Mouse (Mus musculus): ENCODE measurements at regions not wholly inside any gene's neighbourhood (a gene's known extent, or its start where the extent isn't known, plus 50 kb on each side); places are given as distances from the start of the nearest gene placed in this dataset.

DNA sequence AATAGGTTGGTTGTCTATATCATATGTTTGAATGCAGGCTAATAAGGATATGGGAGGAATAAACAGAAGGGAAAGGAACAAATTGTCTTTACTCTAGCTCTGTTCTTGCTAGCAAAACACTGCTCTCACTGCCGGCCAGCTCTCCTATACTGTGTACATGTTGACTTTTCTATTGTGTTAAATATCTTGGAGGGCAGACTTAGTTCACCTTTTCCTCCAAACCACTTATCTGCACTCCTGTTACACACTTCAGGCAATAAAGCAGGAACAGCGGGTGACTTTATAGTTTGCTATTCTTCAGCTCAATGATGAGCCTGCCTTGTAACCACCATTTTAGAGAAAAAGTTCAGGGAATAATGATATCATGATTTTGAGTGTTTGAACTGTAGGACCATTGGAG lies 181.0 kb upstream of the Gm6793 start:
- Histone ChIP-seq H3K36me3 (no peaks in the 10 kb centered on the region), H3K27me3 (no peaks in the 10 kb centered on the region), H3K4me3 (no peak overlapping the region), H3K27ac (no peak overlapping the region), H3K4me2 (no peak overlapping the region), H3K9ac (no peak overlapping the region), H3K9me3 (no peaks in the 10 kb centered on the region), H3K4me1 (replicated peaks) (0 out of 2 replicates have a peak, but pooled peaks cover 7% of the 10 kb centered on the region)
- WGBS = 74% methylated on average over 2 of the region's 2 CpGs
- ATAC-seq (ENCODE audit: low FRiP score) = no peak

DNA sequence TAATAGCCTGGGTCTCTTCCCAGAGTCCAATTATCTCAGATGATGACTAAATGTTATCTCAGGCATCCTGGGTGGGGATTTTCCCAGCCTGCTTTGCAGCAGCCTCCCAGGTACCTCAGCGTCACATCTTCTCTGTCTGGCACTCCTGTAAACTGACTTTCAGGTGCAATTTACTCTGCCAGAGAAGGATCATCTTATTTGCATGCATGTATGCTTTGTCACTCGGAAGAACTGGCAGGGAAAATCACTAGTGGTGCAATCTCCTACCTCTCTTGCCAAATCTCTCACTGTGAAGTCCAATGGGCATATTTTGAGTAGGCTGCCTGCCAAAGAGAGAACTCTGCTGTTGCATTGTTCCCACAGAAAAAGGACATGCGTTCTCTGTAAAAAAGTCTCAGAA lies 177.0 kb upstream of the Gm6793 start:
- H3K27me3 ChIP-seq = no peaks in the 10 kb centered on the region
- no peak overlapping the region for H3K4me3 ChIP-seq
- H3K4me1 ChIP-seq (replicated peaks) = 0 out of 2 replicates have a peak, but pooled peaks cover 7% of the 10 kb centered on the region
- WGBS = 73% methylated on average over 3 of the region's 3 CpGs
- no peak for ATAC-seq (ENCODE audit: low FRiP score)
- no peak overlapping the region for H3K27ac ChIP-seq
- no peak overlapping the region for H3K4me2 ChIP-seq
- no peaks in the 10 kb centered on the region for H3K9me3 ChIP-seq
- no peaks in the 10 kb centered on the region for H3K36me3 ChIP-seq
- no peak overlapping the region for H3K9ac ChIP-seq

DNA sequence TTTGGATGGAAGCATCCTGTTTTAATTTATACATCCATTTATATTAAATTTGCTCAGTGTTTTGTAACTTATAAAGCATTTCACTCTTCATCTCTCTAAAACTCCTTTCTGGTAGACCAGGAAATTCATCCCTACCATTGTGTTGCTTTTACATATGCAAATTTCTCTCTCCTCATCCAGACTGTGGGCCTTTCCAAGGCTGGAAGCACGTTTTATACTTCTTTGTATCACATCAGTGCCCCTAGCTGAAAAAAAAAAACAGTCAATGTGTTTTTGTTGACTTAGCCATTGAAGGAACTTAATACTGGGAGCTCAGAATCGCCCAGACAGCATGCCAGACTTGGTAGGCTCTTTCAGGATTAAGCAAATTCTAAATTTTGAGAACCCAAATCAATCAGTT lies 174.9 kb upstream of the Gm6793 start:
- Histone ChIP-seq H3K9me3 (no peaks in the 10 kb centered on the region), H3K9ac (no peak overlapping the region), H3K4me3 (no peak overlapping the region), H3K4me2 (no peak overlapping the region), H3K27ac (no peak overlapping the region), H3K27me3 (no peaks in the 10 kb centered on the region), H3K36me3 (no peaks in the 10 kb centered on the region), H3K4me1 (replicated peaks) (no peaks in the 10 kb centered on the region)
- ATAC-seq (ENCODE audit: low FRiP score) = no peak
- WGBS = 25% methylated on average over 2 of the region's 2 CpGs

DNA sequence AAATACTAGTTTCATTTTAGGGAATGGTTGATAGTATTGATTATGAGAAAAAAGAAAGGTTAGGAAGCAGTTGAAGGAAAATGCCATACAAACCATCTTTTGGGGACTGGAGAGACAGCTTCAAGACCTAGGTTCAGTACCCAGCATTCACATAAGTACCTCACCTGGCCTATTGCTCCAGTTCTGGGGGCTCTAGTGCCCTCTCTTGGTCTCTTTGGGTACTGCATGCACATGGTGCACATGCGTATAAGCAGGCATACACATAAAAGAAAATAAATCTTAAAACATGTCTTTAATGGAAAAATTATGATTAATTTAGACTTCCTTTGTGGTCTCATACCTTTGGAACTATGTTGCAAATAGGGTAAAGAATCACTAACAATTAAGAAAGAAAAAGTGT lies 155.3 kb upstream of the Gm6793 start:
- 92% methylated on average over 1 of the region's 1 CpGs for WGBS

GRCm38 (mm10) chr8:112156656-112157055 lies 141.8 kb upstream of the Gm6793 start:
- no peak for ATAC-seq (ENCODE audit: low FRiP score)
- no peaks in the 10 kb centered on the region for H3K36me3 ChIP-seq
- H3K4me1 ChIP-seq (replicated peaks) = peaks cover 5% of the 10 kb centered on the region
- no peak overlapping the region for H3K4me2 ChIP-seq
- H3K9me3 ChIP-seq = no peaks in the 10 kb centered on the region
- H3K27ac ChIP-seq = no peak overlapping the region
- WGBS = 15% methylated on average over 7 of the region's 7 CpGs
- no peaks in the 10 kb centered on the region for H3K27me3 ChIP-seq
- no peak overlapping the region for H3K4me3 ChIP-seq
- H3K9ac ChIP-seq = no peak overlapping the region

More for the DNA sequence above, 155.3 kb upstream of the Gm6793 start:
- Histone ChIP-seq H3K4me1 (replicated peaks) (peaks cover 4% of the 10 kb centered on the region; the same call in 1 of the 2 replicates), H3K9me3 (peaks cover 5% of the 10 kb centered on the region; the same call in 1 of the 2 replicates), H3K4me3 (no peak overlapping the region), H3K27me3 (no peaks in the 10 kb centered on the region), H3K9ac (no peak overlapping the region), H3K36me3 (no peaks in the 10 kb centered on the region), H3K4me2 (no peak overlapping the region), H3K27ac (no peak overlapping the region)
- ATAC-seq (ENCODE audit: low FRiP score) = no peak

DNA sequence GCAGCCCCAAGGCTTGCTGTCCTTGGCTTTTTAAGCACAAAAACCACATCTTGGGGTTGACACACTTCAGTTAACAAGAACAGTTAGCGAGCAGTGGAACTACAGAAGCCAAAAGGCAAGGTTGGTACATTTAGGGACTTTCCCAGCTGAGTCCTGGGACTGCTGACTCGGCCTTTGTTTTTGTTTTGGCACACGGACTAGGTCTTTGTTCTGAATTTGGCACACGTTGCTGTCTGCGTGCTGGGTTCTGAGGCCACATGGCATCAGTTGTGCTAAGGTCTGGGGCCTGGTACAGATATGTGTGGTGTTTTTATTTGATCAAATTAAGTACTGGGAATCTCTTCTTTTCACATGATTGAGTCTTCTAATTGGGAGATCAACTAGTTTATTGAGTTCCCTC lies 124.1 kb upstream of the Gm6793 start:
- no peaks in the 10 kb centered on the region; the same call in 1 of the 2 replicates for H3K9me3 ChIP-seq
- H3K27ac ChIP-seq = peak overlapping the region; percentile 56; the same call in 1 of the 2 replicates
- H3K9ac ChIP-seq = no peak overlapping the region
- H3K4me1 ChIP-seq (replicated peaks) = no peaks in the 10 kb centered on the region
- no peaks in the 10 kb centered on the region for H3K27me3 ChIP-seq
- 33% methylated on average over 5 of the region's 5 CpGs for WGBS
- no peak overlapping the region for H3K4me3 ChIP-seq
- H3K36me3 ChIP-seq = no peaks in the 10 kb centered on the region
- peak; percentile 84 for ATAC-seq (ENCODE audit: low FRiP score)
- no peak overlapping the region for H3K4me2 ChIP-seq

GRCm38 (mm10) chr8:112130196-112130595 lies 115.4 kb upstream of the Gm6793 start:
- no peaks in the 10 kb centered on the region for H3K4me1 ChIP-seq (replicated peaks)
- H3K9ac ChIP-seq = no peak overlapping the region
- H3K4me3 ChIP-seq = no peak overlapping the region
- H3K4me2 ChIP-seq = no peak overlapping the region
- WGBS = 85% methylated on average over 2 of the region's 2 CpGs
- no peak for ATAC-seq (ENCODE audit: low FRiP score)
- no peaks in the 10 kb centered on the region for H3K27me3 ChIP-seq
- no peaks in the 10 kb centered on the region for H3K36me3 ChIP-seq
- no peaks in the 10 kb centered on the region for H3K9me3 ChIP-seq
- H3K27ac ChIP-seq = no peak overlapping the region

- no peaks in the 10 kb centered on the region for H3K27me3 ChIP-seq
- H3K9ac ChIP-seq = no peak overlapping the region
- no peak overlapping the region for H3K4me2 ChIP-seq
- H3K36me3 ChIP-seq = no peaks in the 10 kb centered on the region
- no peaks in the 10 kb centered on the region for H3K4me1 ChIP-seq (replicated peaks)
- no peak overlapping the region for H3K27ac ChIP-seq
- 53% methylated on average over 14 of the region's 14 CpGs for WGBS
- no peak for ATAC-seq (ENCODE audit: low FRiP score)
- H3K4me3 ChIP-seq = no peak overlapping the region
- H3K9me3 ChIP-seq = no peaks in the 10 kb centered on the region
Measured at GRCm38 (mm10) chr8:112128833-112129518, 114.1 kb upstream of the Gm6793 start.

DNA sequence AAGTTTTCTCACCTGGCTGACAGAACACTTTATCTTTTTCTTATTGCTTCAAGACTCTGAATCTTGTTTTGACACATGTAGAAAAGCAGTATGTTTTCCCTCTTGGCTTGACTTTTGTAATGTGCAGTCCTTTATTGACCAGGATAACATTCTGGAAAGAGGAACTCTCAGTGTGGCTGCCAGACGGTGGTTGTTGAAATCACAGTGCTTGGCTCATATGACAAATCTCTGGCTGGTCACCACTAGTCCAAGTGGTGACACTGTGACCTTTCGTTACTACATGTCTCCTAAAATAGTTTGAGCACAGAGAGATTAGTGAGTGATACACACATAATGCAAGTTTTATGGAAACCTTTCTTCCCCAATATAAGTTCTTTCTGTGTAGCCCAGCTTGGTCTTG lies 97.1 kb upstream of the Gm6793 start:
- Histone ChIP-seq H3K9me3 (no peaks in the 10 kb centered on the region), H3K27me3 (no peaks in the 10 kb centered on the region), H3K4me2 (no peak overlapping the region), H3K27ac (no peak overlapping the region), H3K4me3 (no peak overlapping the region), H3K36me3 (no peaks in the 10 kb centered on the region), H3K9ac (no peak overlapping the region), H3K4me1 (replicated peaks) (no peaks in the 10 kb centered on the region)
- ATAC-seq (ENCODE audit: low FRiP score) = no peak
- 70% methylated on average over 2 of the region's 2 CpGs for WGBS

DNA sequence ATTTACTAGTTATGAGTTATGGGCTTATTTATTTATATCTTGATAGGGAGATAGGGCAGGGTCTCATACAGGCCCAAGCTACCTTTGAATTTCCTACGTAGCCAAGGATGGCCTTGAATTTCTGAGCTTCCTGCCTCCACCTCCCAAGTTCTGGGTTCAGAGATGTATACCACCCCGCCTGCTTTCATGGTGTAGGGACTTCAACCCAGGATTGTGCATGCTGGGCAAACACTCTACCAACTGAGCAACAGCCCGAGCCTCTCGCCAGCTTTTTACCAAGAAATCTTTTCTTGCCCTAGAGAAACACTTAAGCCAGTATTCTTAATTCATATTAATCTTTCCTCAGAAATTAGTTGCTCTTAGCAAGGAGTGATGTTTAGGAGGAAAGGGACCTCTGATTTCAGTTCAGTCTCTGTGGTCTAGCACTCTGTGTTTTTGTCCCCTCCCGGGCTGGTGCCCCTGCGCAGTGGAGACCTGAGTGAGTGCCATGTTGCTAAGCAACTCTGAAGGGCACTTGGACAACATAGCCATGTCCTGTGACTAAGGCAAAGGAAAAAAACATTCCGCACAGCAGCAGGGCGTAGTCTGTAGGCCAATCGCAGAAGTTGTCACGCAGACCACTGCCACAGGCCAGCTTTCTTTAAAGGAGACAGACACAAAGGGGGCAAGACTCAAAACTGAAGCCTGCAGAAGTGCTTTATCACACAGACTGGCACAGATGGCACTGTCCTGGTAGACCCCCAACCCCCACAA lies 83.2 kb upstream of the Gm6793 start:
- ATAC-seq (ENCODE audit: low FRiP score) = peak; percentile 93
- H3K4me2 ChIP-seq = no peak overlapping the region
- H3K4me1 ChIP-seq (replicated peaks) = peaks cover 8% of the 10 kb centered on the region
- H3K4me3 ChIP-seq = no peak overlapping the region
- H3K9me3 ChIP-seq = no peaks in the 10 kb centered on the region
- H3K27me3 ChIP-seq = no peaks in the 10 kb centered on the region
- H3K36me3 ChIP-seq = no peaks in the 10 kb centered on the region
- WGBS = 52% methylated on average over 10 of the region's 10 CpGs
- peak overlapping the region; percentile 45 for H3K27ac ChIP-seq
- no peak overlapping the region for H3K9ac ChIP-seq

GRCm38 (mm10) chr8:112094881-112095280 lies 80.0 kb upstream of the Gm6793 start:
- peaks cover 8% of the 10 kb centered on the region for H3K4me1 ChIP-seq (replicated peaks)
- no peak overlapping the region for H3K27ac ChIP-seq
- WGBS = 85% methylated on average over 2 of the region's 2 CpGs
- no peaks in the 10 kb centered on the region for H3K9me3 ChIP-seq
- no peak overlapping the region for H3K9ac ChIP-seq
- no peak overlapping the region for H3K4me3 ChIP-seq
- H3K27me3 ChIP-seq = no peaks in the 10 kb centered on the region
- H3K4me2 ChIP-seq = no peak overlapping the region
- ATAC-seq (ENCODE audit: low FRiP score) = no peak
- H3K36me3 ChIP-seq = no peaks in the 10 kb centered on the region

GRCm38 (mm10) chr8:112093554-112093953 lies 78.7 kb upstream of the Gm6793 start:
- H3K9me3 ChIP-seq = no peaks in the 10 kb centered on the region
- H3K4me3 ChIP-seq = no peak overlapping the region
- H3K36me3 ChIP-seq = no peaks in the 10 kb centered on the region
- H3K4me1 ChIP-seq (replicated peaks) = peaks cover 5% of the 10 kb centered on the region
- ATAC-seq (ENCODE audit: low FRiP score) = no peak
- WGBS = 62% methylated on average over 7 of the region's 7 CpGs
- no peaks in the 10 kb centered on the region for H3K27me3 ChIP-seq
- no peak overlapping the region for H3K4me2 ChIP-seq
- no peak overlapping the region for H3K9ac ChIP-seq
- no peak overlapping the region for H3K27ac ChIP-seq

DNA sequence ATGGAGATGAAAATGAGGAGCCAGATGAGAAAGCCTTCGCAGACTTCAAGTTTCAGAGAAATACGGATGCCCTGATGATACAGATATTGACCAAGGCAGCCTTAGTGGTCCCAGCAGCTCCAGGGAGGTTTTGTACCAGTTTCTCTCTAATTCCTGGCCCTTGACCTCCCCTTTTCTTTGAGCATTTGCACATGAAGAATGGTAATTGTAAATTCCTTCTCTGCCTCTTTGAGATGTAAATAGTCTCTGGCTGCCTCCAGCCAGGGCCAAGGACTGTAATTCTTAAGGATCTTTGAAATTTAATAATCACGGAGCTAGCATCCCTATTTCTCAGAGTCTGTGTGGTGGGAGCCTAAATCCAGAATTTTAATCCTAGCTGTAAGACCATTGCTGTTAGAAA lies 78.0 kb upstream of the Gm6793 start:
- Histone ChIP-seq H3K4me3 (no peak overlapping the region), H3K9me3 (no peaks in the 10 kb centered on the region), H3K27me3 (no peaks in the 10 kb centered on the region), H3K27ac (no peak overlapping the region), H3K9ac (no peak overlapping the region), H3K36me3 (no peaks in the 10 kb centered on the region), H3K4me1 (replicated peaks) (no peaks in the 10 kb centered on the region), H3K4me2 (no peak overlapping the region)
- 11% methylated on average over 3 of the region's 3 CpGs for WGBS
- ATAC-seq (ENCODE audit: low FRiP score) = no peak

All from hindbrain, embryonic 13.5 days (tissue).